Comparison of ENCODE assay signal across 9 mouse cellular contexts in the genomic region with DNA sequence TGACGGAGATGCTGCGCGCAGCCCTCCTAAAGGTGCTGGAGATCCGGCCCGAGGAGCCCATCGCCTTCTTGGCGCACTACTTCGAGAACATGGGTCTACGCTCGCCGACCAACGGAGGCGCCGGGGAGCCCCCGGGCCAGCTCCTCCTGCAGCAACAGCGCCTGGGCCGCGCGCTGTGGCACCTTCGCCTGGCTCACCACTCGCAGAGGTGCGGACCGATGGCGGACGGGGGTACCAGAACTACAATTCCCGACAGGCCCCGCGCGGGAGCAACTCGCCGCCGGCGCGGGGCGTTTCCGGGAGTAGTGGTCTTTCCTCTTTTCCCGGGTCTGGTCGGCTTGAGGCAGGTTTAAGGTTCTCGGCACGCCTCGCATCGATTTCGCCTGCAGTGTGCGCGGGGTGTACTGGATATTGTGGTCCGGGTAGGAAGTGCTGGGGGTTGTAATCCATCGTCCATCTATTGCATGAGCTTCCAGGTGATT. TPM values are rescaled to one million over a fixed set of nuclear protein-coding genes. Genes with fewer than 3 reads are reported as not detected.
A peak's percentile ranks its signal among the peaks of the same experiment; 100 is the strongest.
DNase-seq lines count a peak whose midpoint lies in the region; ATAC-seq and TF ChIP-seq lines count a peak whose summit lies in the region.
"Had no signal": no experiment of that assay in that cellular context is flagged by ENCODE, and none has a peak within 500 bp of the region (broad histone marks: within the 10 kb centered on the region; RNA-seq: fewer than 3 reads in every experiment).

No protein-coding gene starts in this region.

- intact Hi-C loops in left cerebral cortex, adult 2 months (cut with DNase I) = loop anchor here (1.0 to 10.0 kb wide), 3 partner anchors 12 to 1235 kb away; partner anchors contain the start of gene Ccdc105

- H3K4me2 ChIP-seq in hindbrain, embryonic 14.5 days (replicated peaks) = peak overlapping the region; percentile 93

- under 1% methylated on average over 47 of the region's 47 CpGs for WGBS in hindbrain, embryonic 14.5 days
- under 1% methylated on average over 47 of the region's 47 CpGs for WGBS in macrophage (ENCODE audit: missing documents)

- H3K27me3 ChIP-seq in hindbrain, embryonic 14.5 days (ENCODE audit: control insufficient read depth, insufficient read depth, low read length) = no peaks in the 10 kb centered on the region

- 0 out of 2 replicates have a peak, but pooled peaks cover under 1% of the 10 kb centered on the region for H3K36me3 ChIP-seq in hindbrain, embryonic 14.5 days (replicated peaks; ENCODE audit: control insufficient read depth, insufficient read depth)
- H3K36me3 ChIP-seq in macrophage (ENCODE audit: inconsistent target) = no peaks in the 10 kb centered on the region

- no peaks in the 10 kb centered on the region; the same call in 1 of the 2 replicates for H3K79me2 ChIP-seq in macrophage (ENCODE audit: inconsistent target)

- ATAC-seq in frontal cortex, adult (ENCODE audit: low TSS enrichment) = peak; percentile 54
- ATAC-seq in hindbrain, embryonic 14.5 days (ENCODE audit: low FRiP score) = peak; percentile 70

- no peak for TF ChIP-seq CTCF in left cerebral cortex, adult 2 months (IDR thresholded peaks at IDR 0.05)

- H3K4me1 ChIP-seq in hindbrain, embryonic 14.5 days (replicated peaks; ENCODE audit: control insufficient read depth, insufficient read depth, low read length) = peaks cover 18% of the 10 kb centered on the region

- peak overlapping the region; percentile 98 for H3K9ac ChIP-seq in hindbrain, embryonic 14.5 days

- peak; percentile 77 for DNase-seq in NIH3T3 (ENCODE audit: low read depth)
- peak; percentile 78 for DNase-seq in cerebellum, adult 9-10 months
- peak; percentile 85 for DNase-seq in hindbrain, embryonic 14.5 days (ENCODE audit: low spot score)
- DNase-seq in left cerebral cortex, adult 2 months (ENCODE audit: extremely low spot score in 1 of 2, low spot score in 2 of 2) = peak; percentile 80
- peak; percentile 91 to 92 for DNase-seq in right cerebral cortex, postnatal 10 days (ENCODE audit: low spot score in 2 of 2)
- peak; percentile 67 for DNase-seq in urinary bladder, postnatal 36 days (ENCODE audit: low spot score in 2 of 2)

- H3K27ac ChIP-seq in hindbrain, embryonic 14.5 days = peak overlapping the region; percentile 99
- peak overlapping the region; percentile 99 for H3K27ac ChIP-seq in left cerebral cortex, adult 2 months
- H3K27ac ChIP-seq in macrophage = peak overlapping the region; percentile 74

- peak overlapping the region; percentile 100 for H3K4me3 ChIP-seq in hindbrain, embryonic 14.5 days (replicated peaks; ENCODE audit: low read length)
- H3K4me3 ChIP-seq in left cerebral cortex, adult 2 months = peak overlapping the region; percentile 94
- peak overlapping the region; percentile 80 for H3K4me3 ChIP-seq in macrophage (ENCODE audit: inconsistent target)

- no peaks in the 10 kb centered on the region for H3K9me3 ChIP-seq in hindbrain, embryonic 14.5 days (ENCODE audit: control insufficient read depth, low read length)

RNA-seq across cellular contexts. Expression of gene Tpgs1, which starts 0.4 kb away (rescaled TPM):
- 107 and 108 TPM in 2 replicates for polyA plus RNA-seq in hindbrain, embryonic 14.5 days (2014; fragmentation: Nextera tagmentation; extraction: Ambion mirVana)
- 10 to 100 TPM; 79.3 to 80.6 TPM for total RNA-seq in left cerebral cortex, adult 2 months (2021)
- 10 to 100 TPM in 14 of 26 experiments, 1 to 10 TPM in 11, not detected in 1; 1.1 to 37.8 (median 12.3) TPM for total RNA-seq in macrophage (2018; cell fraction: chromatin; rRNA removed)
- 10 to 100 TPM; 17.3 to 47.8 (median 35.3) TPM for total RNA-seq in macrophage (2018; cell fraction: cytosol; rRNA removed)
- 10 to 100 TPM in 17 of 26 experiments, 1 to 10 TPM in 9; 4.1 to 33.8 (median 13.1) TPM for total RNA-seq in macrophage (2018; cell fraction: nucleus; rRNA removed)
- polyA plus RNA-seq in macrophage (2018) = 10.4 to 41.3 TPM (median 25.9 TPM) in 3 replicates

RNA-seq across cellular contexts. Expression of gene Madcam1, which starts 5.3 kb away (rescaled TPM):
- 0.68 and 1.2 TPM in 2 replicates for polyA plus RNA-seq in hindbrain, embryonic 14.5 days (2014; fragmentation: Nextera tagmentation; extraction: Ambion mirVana)
- total RNA-seq in left cerebral cortex, adult 2 months (2021) = not detected
- total RNA-seq in macrophage (2018; cell fraction: chromatin; rRNA removed) = not detected
- total RNA-seq in macrophage (2018; cell fraction: cytosol; rRNA removed) = not detected
- not detected for total RNA-seq in macrophage (2018; cell fraction: nucleus; rRNA removed)
- not detected in 3 replicates for polyA plus RNA-seq in macrophage (2018)
- total RNA-seq: neutrophil, adult 5-6 weeks had no signal

RNA-seq across cellular contexts. Expression of gene Cdc34, which starts 12.4 kb away (rescaled TPM):
- polyA plus RNA-seq in hindbrain, embryonic 14.5 days (2014; fragmentation: Nextera tagmentation; extraction: Ambion mirVana) = 78.9 and 81.8 TPM in 2 replicates
- total RNA-seq in left cerebral cortex, adult 2 months (2021) = 10 to 100 TPM; 80.7 to 84.8 TPM
- 10 to 100 TPM; 13.0 to 60.5 (median 36.9) TPM for total RNA-seq in macrophage (2018; cell fraction: chromatin; rRNA removed)
- total RNA-seq in macrophage (2018; cell fraction: cytosol; rRNA removed) = 100 to 1,000 TPM in 15 of 26 experiments, 10 to 100 TPM in 11; 63.5 to 144 (median 105) TPM
- 10 to 100 TPM; 20.0 to 78.1 (median 41.8) TPM for total RNA-seq in macrophage (2018; cell fraction: nucleus; rRNA removed)
- 78.9 to 136 TPM (median 128 TPM) in 3 replicates for polyA plus RNA-seq in macrophage (2018)

RNA-seq across cellular contexts. Expression of gene Gzmm, which starts 19.2 kb away (rescaled TPM):
- 1.5 and 1.8 TPM in 2 replicates for polyA plus RNA-seq in hindbrain, embryonic 14.5 days (2014; fragmentation: Nextera tagmentation; extraction: Ambion mirVana)
- 1 to 10 TPM; 2.1 to 4.0 TPM for total RNA-seq in left cerebral cortex, adult 2 months (2021)
- total RNA-seq in macrophage (2018; cell fraction: chromatin; rRNA removed) = 1 to 10 TPM in 24 of 26 experiments, under 1 TPM in 1, not detected in 1; 0.62 to 6.0 (median 1.8) TPM
- total RNA-seq in macrophage (2018; cell fraction: cytosol; rRNA removed) = under 1 TPM in 22 of 26 experiments, not detected in 4; 0.09 to 0.70 (median 0.23) TPM
- total RNA-seq in macrophage (2018; cell fraction: nucleus; rRNA removed) = 1 to 10 TPM in 6 of 26 experiments, under 1 TPM in 13, not detected in 7; 0.46 to 2.8 (median 0.72) TPM
- 0.30 TPM in 1 of 3 replicates, not detected in the others for polyA plus RNA-seq in macrophage (2018)

RNA-seq across cellular contexts. Expression of gene Odf3l2, which starts 24.1 kb away (rescaled TPM):
- 0.27 and 0.31 TPM in 2 replicates for polyA plus RNA-seq in hindbrain, embryonic 14.5 days (2014; fragmentation: Nextera tagmentation; extraction: Ambion mirVana)
- total RNA-seq in left cerebral cortex, adult 2 months (2021) = under 1 TPM in 1 of 2 experiments, not detected in 1; 0.27 TPM
- total RNA-seq in macrophage (2018; cell fraction: chromatin; rRNA removed) = not detected
- total RNA-seq in macrophage (2018; cell fraction: cytosol; rRNA removed) = not detected
- not detected for total RNA-seq in macrophage (2018; cell fraction: nucleus; rRNA removed)
- polyA plus RNA-seq in macrophage (2018) = not detected in 3 replicates
- total RNA-seq: neutrophil, adult 5-6 weeks had no signal

Comparison
In these comparisons a context has a peak if more than half of its experiments do, and no peak if none do; other contexts are left out.
1. Peak in every context shown above with its lines: DNase-seq, ATAC-seq, H3K4me3 ChIP-seq and H3K27ac ChIP-seq.